Mouse (Mus musculus): ENCODE results near the gene Sept9. TPM values are rescaled to one million over a fixed set of nuclear protein-coding genes. Genes with fewer than 3 reads are reported as not detected.

Sept9 gene
- polyA plus RNA-seq, 2 experiments, result 78.7 to 125 TPM

GRCm38 (mm10) chr11:117402550-117402949 lies 203.1 kb downstream of the Sept9 start:
- ATAC-seq (ENCODE audit: low FRiP score, low read depth) (no peak), DNase-seq (ENCODE audit: low spot score) (no peak)
- Histone ChIP-seq H3K4me1 (ENCODE audit: control insufficient read depth, insufficient read depth, low read length) (peaks cover 15% of the 10 kb centered on the region), H3K9me3 (ENCODE audit: control insufficient read depth, low read length) (no peaks in the 10 kb centered on the region), H3K4me3 (replicated peaks; ENCODE audit: low read length) (no peak overlapping the region), H3K36me3 (ENCODE audit: control insufficient read depth, insufficient read depth, low read length) (no peaks in the 10 kb centered on the region), H3K9ac (ENCODE audit: low read depth, low read length, severe bottlenecking) (no peak overlapping the region), H3K27me3 (ENCODE audit: control insufficient read depth, insufficient read depth, low read length) (no peaks in the 10 kb centered on the region), H3K4me2 (replicated peaks; ENCODE audit: low read depth, low read length, severe bottlenecking) (no peak overlapping the region), H3K27ac (replicated peaks; ENCODE audit: low read depth, low read length) (no peak overlapping the region)
- 77% methylated on average over 11 of the region's 11 CpGs for WGBS
- no peak for TF ChIP-seq POLR2A (IDR thresholded peaks at IDR 0.05; ENCODE audit: borderline replicate concordance, extremely low read depth, insufficient read depth, insufficient read length)

- WGBS, result 68% methylated on average over 6 of the region's 6 CpGs
- H3K4me2 ChIP-seq (replicated peaks; ENCODE audit: low read depth, low read length, severe bottlenecking), result no peak overlapping the region
- no peaks in the 10 kb centered on the region for H3K9me3 ChIP-seq (ENCODE audit: control insufficient read depth, low read length)
- peaks cover 18% of the 10 kb centered on the region for H3K4me1 ChIP-seq (ENCODE audit: control insufficient read depth, insufficient read depth, low read length)
- H3K4me3 ChIP-seq (replicated peaks; ENCODE audit: low read length), result no peak overlapping the region
- DNase-seq (ENCODE audit: low spot score) (no peak), ATAC-seq (ENCODE audit: low FRiP score, low read depth) (no peak)
- TF ChIP-seq POLR2A (IDR thresholded peaks at IDR 0.05; ENCODE audit: borderline replicate concordance, extremely low read depth, insufficient read depth, insufficient read length), result no peak
- no peak overlapping the region for H3K27ac ChIP-seq (replicated peaks; ENCODE audit: low read depth, low read length)
- H3K36me3 ChIP-seq (ENCODE audit: control insufficient read depth, insufficient read depth, low read length), result no peaks in the 10 kb centered on the region
- H3K27me3 ChIP-seq (ENCODE audit: control insufficient read depth, insufficient read depth, low read length), result no peaks in the 10 kb centered on the region
- H3K9ac ChIP-seq (ENCODE audit: low read depth, low read length, severe bottlenecking), result no peak overlapping the region
Measured at GRCm38 (mm10) chr11:117403073-117403472, 203.6 kb downstream of the Sept9 start.

GRCm38 (mm10) chr11:117403781-117404180 lies 204.3 kb downstream of the Sept9 start:
- H3K4me1 ChIP-seq (ENCODE audit: control insufficient read depth, insufficient read depth, low read length), result peaks cover 24% of the 10 kb centered on the region

GRCm38 (mm10) chr11:117406711-117407110 lies 207.2 kb downstream of the Sept9 start:
- Histone ChIP-seq H3K9me3 (ENCODE audit: control insufficient read depth, low read length) (no peaks in the 10 kb centered on the region), H3K4me2 (replicated peaks; ENCODE audit: low read depth, low read length, severe bottlenecking) (no peak overlapping the region), H3K4me1 (ENCODE audit: control insufficient read depth, insufficient read depth, low read length) (peaks cover 24% of the 10 kb centered on the region), H3K27me3 (ENCODE audit: control insufficient read depth, insufficient read depth, low read length) (peaks cover 8% of the 10 kb centered on the region; the same call in 1 of the 2 replicates), H3K36me3 (ENCODE audit: control insufficient read depth, insufficient read depth, low read length) (no peaks in the 10 kb centered on the region), H3K27ac (replicated peaks; ENCODE audit: low read depth, low read length) (no peak overlapping the region), H3K4me3 (replicated peaks; ENCODE audit: low read length) (no peak overlapping the region), H3K9ac (ENCODE audit: low read depth, low read length, severe bottlenecking) (no peak overlapping the region)
- no peak for ATAC-seq (ENCODE audit: low FRiP score, low read depth)
- 81% methylated on average over 1 of the region's 1 CpGs for WGBS
- no peak for DNase-seq (ENCODE audit: low spot score)
- TF ChIP-seq POLR2A (IDR thresholded peaks at IDR 0.05; ENCODE audit: borderline replicate concordance, extremely low read depth, insufficient read depth, insufficient read length), result no peak

More at GRCm38 (mm10) chr11:117403781-117404180, 204.3 kb downstream of the Sept9 start:
- no peak for DNase-seq (ENCODE audit: low spot score)
- no peak for ATAC-seq (ENCODE audit: low FRiP score, low read depth)
- Histone ChIP-seq H3K36me3 (ENCODE audit: control insufficient read depth, insufficient read depth, low read length) (no peaks in the 10 kb centered on the region), H3K4me2 (replicated peaks; ENCODE audit: low read depth, low read length, severe bottlenecking) (no peak overlapping the region), H3K27ac (replicated peaks; ENCODE audit: low read depth, low read length) (no peak overlapping the region), H3K4me3 (replicated peaks; ENCODE audit: low read length) (no peak overlapping the region), H3K27me3 (ENCODE audit: control insufficient read depth, insufficient read depth, low read length) (peaks cover 5% of the 10 kb centered on the region; the same call in 1 of the 2 replicates), H3K9ac (ENCODE audit: low read depth, low read length, severe bottlenecking) (no peak overlapping the region), H3K9me3 (ENCODE audit: control insufficient read depth, low read length) (no peaks in the 10 kb centered on the region)
- no peak for TF ChIP-seq POLR2A (IDR thresholded peaks at IDR 0.05; ENCODE audit: borderline replicate concordance, extremely low read depth, insufficient read depth, insufficient read length)
- 48% methylated on average over 7 of the region's 7 CpGs for WGBS

GRCm38 (mm10) chr11:117407196-117407595 lies 207.7 kb downstream of the Sept9 start:
- peaks cover 24% of the 10 kb centered on the region for H3K4me1 ChIP-seq (ENCODE audit: control insufficient read depth, insufficient read depth, low read length)
- WGBS, result 21% methylated on average over 4 of the region's 4 CpGs
- H3K9ac ChIP-seq (ENCODE audit: low read depth, low read length, severe bottlenecking), result peak overlapping the region; percentile 44; the same call in 1 of the 2 replicates
- peak overlapping the region; percentile 71 for H3K4me2 ChIP-seq (replicated peaks; ENCODE audit: low read depth, low read length, severe bottlenecking)
- TF ChIP-seq POLR2A (IDR thresholded peaks at IDR 0.05; ENCODE audit: borderline replicate concordance, extremely low read depth, insufficient read depth, insufficient read length), result no peak
- H3K36me3 ChIP-seq (ENCODE audit: control insufficient read depth, insufficient read depth, low read length), result no peaks in the 10 kb centered on the region
- H3K27me3 ChIP-seq (ENCODE audit: control insufficient read depth, insufficient read depth, low read length), result peaks cover 8% of the 10 kb centered on the region; the same call in 1 of the 2 replicates
- no peak overlapping the region for H3K27ac ChIP-seq (replicated peaks; ENCODE audit: low read depth, low read length)
- no peaks in the 10 kb centered on the region for H3K9me3 ChIP-seq (ENCODE audit: control insufficient read depth, low read length)
- peak overlapping the region; percentile 37 for H3K4me3 ChIP-seq (replicated peaks; ENCODE audit: low read length)
- DNase-seq (ENCODE audit: low spot score) (no peak), ATAC-seq (ENCODE audit: low FRiP score, low read depth) (no peak; the same call in 1 of the 2 replicates)
